Mouse (Mus musculus) adrenal gland, adult 10 weeks (tissue): ENCODE measurements around the gene Drc7. TPM values are rescaled to one million over a fixed set of nuclear protein-coding genes. Genes with fewer than 3 reads are reported as not detected.

Source experiments
- polyA plus RNA-seq: library from polyadenylated mRNA; stranded (reverse); fragments of 350-450 nt; fragmentation: Illumina TruSeq; extraction: RNeasy Lipid Tissue Mini Kit (QIAGEN cat#74804); gene quantifications from one replicate; pipeline ENCODE4 v1.2.3, GENCODE M21; 2014; ENCODE audit warnings: low read depth, low replicate concordance

The Drc7 gene
- not detected for polyA plus RNA-seq

GRCm38 (mm10) chr8:95054927-95055510 is at the start of gene Drc7:
Gene Drc7 (plus strand): TSS chr8:95055103.

GRCm38 (mm10) chr8:95017451-95017850 is 37.5 kb upstream of the Drc7 start, which contains the start of gene Adgrg3:
Gene Adgrg3 (plus strand): TSS chr8:95017692.

GRCm38 (mm10) chr8:95080381-95081341 is 25.8 kb downstream of the Drc7 start, which contains the start of gene Katnb1:
Gene Katnb1 (plus strand): TSS chr8:95081186.

Other genes starting within 250 kb of the Drc7 start
- gene Ccl17, start 244.7 kb upstream of the Drc7 start, polyA plus RNA-seq: not detected
- 23.5 TPM for gene Coq9, start 216.8 kb upstream of the Drc7 start, polyA plus RNA-seq
- gene Ciapin1, start 216.7 kb upstream of the Drc7 start, polyA plus RNA-seq: 6.9 TPM
- 6.4 TPM for gene Polr2c, start 197.7 kb upstream of the Drc7 start, polyA plus RNA-seq
- gene Dok4, start 178.8 kb upstream of the Drc7 start, polyA plus RNA-seq: 1.5 TPM
- gene Ccdc102a, start 137.0 kb upstream of the Drc7 start, polyA plus RNA-seq: not detected
- not detected for gene Adgrg5, start 131.4 kb upstream of the Drc7 start, polyA plus RNA-seq
- gene Adgrg1, start 80.4 kb upstream of the Drc7 start, polyA plus RNA-seq: 1.6 TPM
- gene Adgrg3, start 37.4 kb upstream of the Drc7 start, polyA plus RNA-seq: 1.3 TPM
- 0.29 TPM for gene Katnb1, start 26.1 kb downstream of the Drc7 start, polyA plus RNA-seq
- 5.0 TPM for gene Kifc3, start 147.7 kb downstream of the Drc7 start, polyA plus RNA-seq